Mouse (Mus musculus): ENCODE data around the gene Rorc. TPM values are rescaled to one million over a fixed set of nuclear protein-coding genes. Genes with fewer than 3 reads are reported as not detected.

Gene Rorc
- polyA plus RNA-seq, 1 experiment from 2014 or later = 6.8 TPM

- ATAC-seq (ENCODE audit: borderline replicate concordance, extremely low read depth, low FRiP score, low TSS enrichment) = no peak
- WGBS = 64% methylated on average over 2 of the region's 2 CpGs
- no peaks in the 10 kb centered on the region for H3K36me3 ChIP-seq
Observed at GRCm38 (mm10) chr3:94434305-94434704, 61.7 kb downstream of the Rorc start.

GRCm38 (mm10) chr3:94436420-94436819 is 63.8 kb downstream of the Rorc start:
- Histone ChIP-seq H3K36me3 (no peaks in the 10 kb centered on the region), H3K4me3 (no peak overlapping the region), H3K9me3 (no peaks in the 10 kb centered on the region), H3K4me2 (no peak overlapping the region), H3K27me3 (peaks cover 6% of the 10 kb centered on the region; the same call in 1 of the 2 replicates), H3K9ac (no peak overlapping the region), H3K27ac (no peak overlapping the region), H3K4me1 (no peaks in the 10 kb centered on the region)
- ATAC-seq (ENCODE audit: borderline replicate concordance, extremely low read depth, low FRiP score, low TSS enrichment) = no peak
- WGBS = 78% methylated on average over 9 of the region's 9 CpGs

More at GRCm38 (mm10) chr3:94434305-94434704, 61.7 kb downstream of the Rorc start:
- Histone ChIP-seq H3K4me1 (no peaks in the 10 kb centered on the region), H3K4me2 (no peak overlapping the region), H3K27ac (no peak overlapping the region), H3K9me3 (no peaks in the 10 kb centered on the region), H3K27me3 (no peaks in the 10 kb centered on the region), H3K4me3 (no peak overlapping the region), H3K9ac (no peak overlapping the region)

GRCm38 (mm10) chr3:94441182-94441581 is 68.6 kb downstream of the Rorc start:
- H3K27me3 ChIP-seq = peaks cover 6% of the 10 kb centered on the region; the same call in 1 of the 2 replicates
- H3K4me1 ChIP-seq = 0 out of 2 replicates have a peak, but pooled peaks cover 7% of the 10 kb centered on the region
- no peaks in the 10 kb centered on the region for H3K9me3 ChIP-seq
- no peak for ATAC-seq (ENCODE audit: borderline replicate concordance, extremely low read depth, low FRiP score, low TSS enrichment)
- no peak overlapping the region for H3K4me3 ChIP-seq
- H3K36me3 ChIP-seq = peaks cover 7% of the 10 kb centered on the region; the same call in 1 of the 2 replicates
- no peak overlapping the region for H3K27ac ChIP-seq
- WGBS = 29% methylated on average over 3 of the region's 3 CpGs
- H3K9ac ChIP-seq = no peak overlapping the region
- H3K4me2 ChIP-seq = no peak overlapping the region

- H3K27ac ChIP-seq = peak within 1 kb of the TSS; percentile 64
- H3K9ac ChIP-seq = peak within 1 kb of the TSS; percentile 95
- peak; percentile 97 for ATAC-seq (ENCODE audit: borderline replicate concordance, extremely low read depth, low FRiP score, low TSS enrichment)
- peaks cover 26% of the 10 kb centered on the region for H3K36me3 ChIP-seq
- 0 out of 2 replicates have a peak, but pooled peaks cover 7% of the 10 kb centered on the region for H3K4me1 ChIP-seq
- H3K4me3 ChIP-seq = peak within 1 kb of the TSS; percentile 81
- H3K27me3 ChIP-seq = peaks cover 6% of the 10 kb centered on the region; the same call in 1 of the 2 replicates
- WGBS = under 1% methylated on average over 34 of the region's 39 CpGs
- peak within 1 kb of the TSS; percentile 79 for H3K4me2 ChIP-seq
- H3K9me3 ChIP-seq = no peaks in the 10 kb centered on the region
Observed at GRCm38 (mm10) chr3:94442951-94443596, 70.5 kb downstream of the Rorc start, which contains the start of gene Mrpl9. Gene Mrpl9, plus strand, starts transcription at chr3:94443318.

- peak within 1 kb of the TSS; percentile 81 for H3K4me3 ChIP-seq
- H3K36me3 ChIP-seq = peaks cover 30% of the 10 kb centered on the region
- H3K4me1 ChIP-seq = 0 out of 2 replicates have a peak, but pooled peaks cover 7% of the 10 kb centered on the region
- H3K27me3 ChIP-seq = peaks cover 6% of the 10 kb centered on the region; the same call in 1 of the 2 replicates
- no peaks in the 10 kb centered on the region for H3K9me3 ChIP-seq
- peak; percentile 53; the same call in 1 of the 2 replicates for ATAC-seq (ENCODE audit: borderline replicate concordance, extremely low read depth, low FRiP score, low TSS enrichment)
- H3K9ac ChIP-seq = peak within 1 kb of the TSS; percentile 95
- WGBS = 1% methylated on average over 24 of the region's 24 CpGs
- peak within 1 kb of the TSS; percentile 79 for H3K4me2 ChIP-seq
- H3K27ac ChIP-seq = peak within 1 kb of the TSS; percentile 64
Observed at GRCm38 (mm10) chr3:94443597-94443964, 71.0 kb downstream of the Rorc start, which contains the start of gene Oaz3. Gene Oaz3, minus strand, starts transcription at chr3:94443915.

Other genes starting within 250 kb of the Rorc start
- not detected in 2 replicates for gene Gm10696, start 194.6 kb upstream of the Rorc start, polyA plus RNA-seq (2015; fragmentation: Nextera tagmentation; extraction: Ambion mirVana)
- not detected in 2 replicates for gene Gm5286, start 176.1 kb upstream of the Rorc start, polyA plus RNA-seq (2015; fragmentation: Nextera tagmentation; extraction: Ambion mirVana)
- gene Gm4778, start 108.8 kb upstream of the Rorc start, polyA plus RNA-seq (2015; fragmentation: Nextera tagmentation; extraction: Ambion mirVana) = not detected in 2 replicates
- gene Them4, start 62.7 kb upstream of the Rorc start, polyA plus RNA-seq (2015; fragmentation: Nextera tagmentation; extraction: Ambion mirVana) = 10.3 and 10.6 TPM in 2 replicates
- 0.25 and 0.35 TPM in 2 replicates for gene Them5, start 30.7 kb upstream of the Rorc start, polyA plus RNA-seq (2015; fragmentation: Nextera tagmentation; extraction: Ambion mirVana)
- gene C2cd4d, start 10.4 kb upstream of the Rorc start, polyA plus RNA-seq (2015; fragmentation: Nextera tagmentation; extraction: Ambion mirVana) = 0.45 and 1.1 TPM in 2 replicates
- gene Lingo4, start 25.7 kb downstream of the Rorc start, polyA plus RNA-seq (2015; fragmentation: Nextera tagmentation; extraction: Ambion mirVana) = 0.25 and 0.26 TPM in 2 replicates
- 11.7 and 11.8 TPM in 2 replicates for gene Tdrkh, start 40.5 kb downstream of the Rorc start, polyA plus RNA-seq (2015; fragmentation: Nextera tagmentation; extraction: Ambion mirVana)
- gene Mrpl9, start 70.5 kb downstream of the Rorc start, polyA plus RNA-seq (2015; fragmentation: Nextera tagmentation; extraction: Ambion mirVana) = 59.5 and 62.6 TPM in 2 replicates
- gene Oaz3, start 71.1 kb downstream of the Rorc start, polyA plus RNA-seq (2015; fragmentation: Nextera tagmentation; extraction: Ambion mirVana) = 0.42 and 0.49 TPM in 2 replicates
- 2.3 and 4.6 TPM in 2 replicates for gene Celf3, start 105.5 kb downstream of the Rorc start, polyA plus RNA-seq (2015; fragmentation: Nextera tagmentation; extraction: Ambion mirVana)
- 7.8 and 8.4 TPM in 2 replicates for gene Riiad1, start 107.5 kb downstream of the Rorc start, polyA plus RNA-seq (2015; fragmentation: Nextera tagmentation; extraction: Ambion mirVana)
- 46.5 and 48.5 TPM in 2 replicates for gene Snx27, start 209.9 kb downstream of the Rorc start, polyA plus RNA-seq (2015; fragmentation: Nextera tagmentation; extraction: Ambion mirVana)

All from lung, embryonic 15.5 days (tissue).